Mouse (Mus musculus) megakaryocyte, embryonic 14.5 days (primary cell): ENCODE measurements around the gene Clpb.

Source experiments
- FLI1 ChIP-seq: IDR thresholded peaks from 2 replicates; pipeline ENCODE4 v1.6.1; 2012; ENCODE audit warnings: low read length, inconsistent platforms, mixed read lengths
- GATA1 ChIP-seq: IDR thresholded peaks from 3 replicates; pipeline ENCODE4 v1.6.1; 2012; ENCODE audit warnings: mixed read lengths, low read length, inconsistent platforms, borderline replicate concordance

- TF ChIP-seq FLI1: no peak
- TF ChIP-seq GATA1: no peak
These were observed 29.7 kb upstream of the Clpb start for GRCm38 (mm10) chr7:101633629-101634177.
